Mouse (Mus musculus): ENCODE measurements at regions not wholly inside any gene's neighbourhood (a gene's known extent, or its start where the extent isn't known, plus 50 kb on each side); places are given as distances from the start of the nearest gene placed in this dataset.

- POLR2A ChIA-PET = interaction anchor here (0.8 kb wide), 1 partner anchor 49 kb away, joined by 6 read pairs; no protein-coding TSS in a partner anchor
- in situ Hi-C loops (cut with MboI; ENCODE audit: low pct_unique_long_range_greater_than_20kb) = no loop called here
- CTCF ChIA-PET = interaction anchor here (1.9 kb wide), 1 partner anchor 10 kb away, joined by 6 read pairs; no protein-coding TSS in a partner anchor
- H3K27me3 ChIP-seq = no peaks in the 10 kb centered on the region
- no peak for TF ChIP-seq CTCF (IDR thresholded peaks at IDR 0.05)
- ATAC-seq = no peak
- DNase-seq (ENCODE audit: low read depth, low spot score) = no peak
These were observed 156.2 kb downstream of the Tle3 start for GRCm38 (mm10) chr9:61528286-61528865.

DNA sequence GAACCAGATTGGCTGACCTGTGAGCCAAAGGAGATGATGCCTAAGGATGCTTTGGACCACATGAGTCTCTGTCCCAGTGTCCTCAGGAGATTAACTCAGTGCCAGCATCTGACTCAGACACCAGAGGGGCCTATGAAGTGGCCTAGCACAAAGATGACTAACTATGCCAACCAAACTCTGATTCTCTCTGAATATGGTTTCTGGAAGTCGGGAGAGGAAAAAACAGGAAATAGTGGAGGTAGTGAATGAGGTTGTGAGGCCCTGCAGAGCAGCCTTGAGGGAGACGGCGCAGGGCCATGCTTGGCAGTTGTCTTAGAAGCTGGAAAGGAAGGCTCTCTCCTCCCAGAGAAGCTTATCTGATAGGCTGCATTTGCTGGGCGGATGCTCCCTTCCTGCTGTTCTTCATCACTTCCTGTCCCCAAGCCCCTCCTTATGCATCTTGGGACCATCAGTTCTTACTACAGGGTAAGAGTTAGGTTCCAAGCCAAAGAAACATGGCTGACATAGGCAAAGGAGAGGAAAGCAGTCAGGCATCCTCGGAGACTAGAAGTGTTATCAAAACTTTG, 155.4 kb downstream of the Tle3 start:
- peak; percentile 47 for DNase-seq (ENCODE audit: low read depth, low spot score)
- in situ Hi-C loops (cut with MboI; ENCODE audit: low pct_unique_long_range_greater_than_20kb) = no loop called here
- ChIA-PET POLR2A (interaction anchor here (0.6 kb wide), 1 partner anchor 15 kb away, joined by 4 read pairs; no protein-coding TSS in a partner anchor), CTCF (interaction anchor here (1.9 kb wide), 1 partner anchor 10 kb away, joined by 6 read pairs; no protein-coding TSS in a partner anchor)
- H3K27me3 ChIP-seq = no peaks in the 10 kb centered on the region
- no peak for ATAC-seq
- TF ChIP-seq CTCF (IDR thresholded peaks at IDR 0.05) = no peak

- CTCF ChIA-PET = no interaction called here
These were observed 148.0 kb downstream of the Tle3 start for GRCm38 (mm10) chr9:61520136-61520535.

GRCm38 (mm10) chr9:61517906-61518305, 145.7 kb downstream of the Tle3 start:
- CTCF ChIA-PET = interaction anchor here (0.7 to 1.6 kb wide), 2 partner anchors 9 to 23 kb away, joined by 3 to 6 read pairs; no protein-coding TSS in a partner anchor
- ATAC-seq (no peak), DNase-seq (ENCODE audit: low read depth, low spot score) (no peak)
- no peaks in the 10 kb centered on the region for H3K27me3 ChIP-seq
- POLR2A ChIA-PET = no interaction called here
- in situ Hi-C loops (cut with MboI; ENCODE audit: low pct_unique_long_range_greater_than_20kb) = no loop called here
- TF ChIP-seq CTCF (IDR thresholded peaks at IDR 0.05) = no peak

More at GRCm38 (mm10) chr9:61520136-61520535, 148.0 kb downstream of the Tle3 start:
- no peaks in the 10 kb centered on the region for H3K27me3 ChIP-seq
- no peak for TF ChIP-seq CTCF (IDR thresholded peaks at IDR 0.05)
- POLR2A ChIA-PET = interaction anchor here (0.6 kb wide), 1 partner anchor 253 kb away, joined by 3 read pairs; no protein-coding TSS in a partner anchor
- ATAC-seq (no peak), DNase-seq (ENCODE audit: low read depth, low spot score) (no peak)
- in situ Hi-C loops (cut with MboI; ENCODE audit: low pct_unique_long_range_greater_than_20kb) = no loop called here

GRCm38 (mm10) chr9:61511436-61511835, 139.3 kb downstream of the Tle3 start:
- TF ChIP-seq CTCF (IDR thresholded peaks at IDR 0.05) = no peak
- ATAC-seq (peak; percentile 4), DNase-seq (ENCODE audit: low read depth, low spot score) (no peak)
- no peaks in the 10 kb centered on the region for H3K27me3 ChIP-seq
- CTCF ChIA-PET = no interaction called here
- in situ Hi-C loops (cut with MboI; ENCODE audit: low pct_unique_long_range_greater_than_20kb) = no loop called here
- POLR2A ChIA-PET = no interaction called here

GRCm38 (mm10) chr9:61510217-61510893, 138.2 kb downstream of the Tle3 start:
- CTCF ChIA-PET = no interaction called here
- H3K27me3 ChIP-seq = no peaks in the 10 kb centered on the region
- POLR2A ChIA-PET = no interaction called here
- ATAC-seq = no peak
- peak; percentile 54 for DNase-seq (ENCODE audit: low read depth, low spot score)
- in situ Hi-C loops (cut with MboI; ENCODE audit: low pct_unique_long_range_greater_than_20kb) = no loop called here
- TF ChIP-seq CTCF (IDR thresholded peaks at IDR 0.05) = no peak

DNA sequence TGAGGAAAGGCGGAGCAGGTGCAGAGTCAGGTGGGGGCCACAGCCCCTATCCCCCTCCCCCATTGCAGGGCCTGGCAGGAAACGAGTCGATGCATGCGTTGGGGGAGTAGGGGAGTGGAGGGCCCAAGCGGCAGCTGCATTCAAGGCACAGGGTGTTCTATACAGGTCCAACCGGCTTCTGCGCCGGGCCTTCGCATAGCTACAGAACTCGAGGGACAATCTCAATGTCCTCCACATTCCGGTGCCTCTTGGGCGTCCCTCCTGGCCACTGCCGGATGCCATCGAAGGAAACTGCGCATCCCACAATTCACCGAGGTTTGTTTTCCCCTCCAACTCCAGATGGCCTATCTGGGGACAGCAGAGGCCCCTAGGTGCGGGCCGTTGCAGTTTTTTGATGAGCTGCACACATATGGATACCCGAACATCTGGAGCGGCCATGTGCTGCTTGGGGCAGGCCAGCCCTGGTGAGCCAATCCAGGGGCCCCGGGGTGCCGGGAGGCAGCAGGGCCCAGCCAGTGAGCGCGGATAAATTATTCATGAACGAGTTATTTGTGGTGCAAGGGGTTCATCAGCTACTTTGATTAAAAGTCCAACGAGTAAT, 137.5 kb downstream of the Tle3 start:
- DNase-seq (ENCODE audit: low read depth, low spot score) (no peak), ATAC-seq (no peak)
- no peak for TF ChIP-seq CTCF (IDR thresholded peaks at IDR 0.05)
- in situ Hi-C loops (cut with MboI; ENCODE audit: low pct_unique_long_range_greater_than_20kb) = no loop called here
- H3K27me3 ChIP-seq = no peaks in the 10 kb centered on the region
- ChIA-PET POLR2A (no interaction called here), CTCF (interaction anchor here (1.0 kb wide), 1 partner anchor 10 kb away, joined by 3 read pairs; no protein-coding TSS in a partner anchor)

- ChIA-PET POLR2A (no interaction called here), CTCF (interaction anchor here (1.0 kb wide), 1 partner anchor 9 kb away, joined by 3 read pairs; no protein-coding TSS in a partner anchor)
- in situ Hi-C loops (cut with MboI; ENCODE audit: low pct_unique_long_range_greater_than_20kb) = no loop called here
- ATAC-seq (no peak), DNase-seq (ENCODE audit: low read depth, low spot score) (no peak)
- TF ChIP-seq CTCF (IDR thresholded peaks at IDR 0.05) = no peak
- no peaks in the 10 kb centered on the region for H3K27me3 ChIP-seq
These were observed 136.9 kb downstream of the Tle3 start for GRCm38 (mm10) chr9:61509091-61509490.

- POLR2A ChIA-PET = no interaction called here
These were observed 128.7 kb downstream of the Tle3 start for GRCm38 (mm10) chr9:61500851-61501250.

DNA sequence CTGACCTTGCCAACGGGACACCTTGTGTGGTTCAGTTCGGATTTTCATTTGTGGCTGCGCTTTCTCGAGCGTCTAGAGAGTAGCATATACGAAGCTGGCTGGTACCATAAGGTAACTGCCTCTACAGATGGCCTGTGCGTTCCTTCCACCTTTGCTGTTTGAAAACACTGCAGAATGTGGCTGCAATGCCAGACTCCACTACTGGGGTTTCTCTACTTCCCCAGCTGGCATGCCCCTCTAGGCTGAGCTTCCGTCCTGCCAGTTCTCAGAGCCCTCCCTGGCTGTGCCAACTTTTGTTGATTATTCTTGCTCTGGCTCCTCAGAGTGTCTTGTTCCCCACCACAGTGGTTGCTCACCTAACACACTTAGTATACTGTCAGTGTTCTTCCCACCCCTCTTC, 120.7 kb downstream of the Tle3 start:
- no peak for ATAC-seq
- no peak for DNase-seq (ENCODE audit: low read depth, low spot score)
- ChIA-PET CTCF (no interaction called here), POLR2A (no interaction called here)
- no peaks in the 10 kb centered on the region for H3K27me3 ChIP-seq
- in situ Hi-C loops (cut with MboI; ENCODE audit: low pct_unique_long_range_greater_than_20kb) = no loop called here
- no peak for TF ChIP-seq CTCF (IDR thresholded peaks at IDR 0.05)

More at GRCm38 (mm10) chr9:61500851-61501250, 128.7 kb downstream of the Tle3 start:
- TF ChIP-seq CTCF (IDR thresholded peaks at IDR 0.05) = no peak
- no peaks in the 10 kb centered on the region for H3K27me3 ChIP-seq
- CTCF ChIA-PET = interaction anchor here (0.6 kb wide), 1 partner anchor 47 kb away, joined by 3 read pairs; no protein-coding TSS in a partner anchor
- in situ Hi-C loops (cut with MboI; ENCODE audit: low pct_unique_long_range_greater_than_20kb) = no loop called here
- ATAC-seq (no peak), DNase-seq (ENCODE audit: low read depth, low spot score) (no peak)
